Mouse (Mus musculus) activated CD4-positive, CD25-positive, alpha-beta regulatory T cell, adult 4 months (primary cell): ENCODE measurements around the gene Atp5j. TPM values are rescaled to one million over a fixed set of nuclear protein-coding genes. Genes with fewer than 3 reads are reported as not detected.

Experiments
- ATAC-seq: one replicate; pipeline ENCODE4 v1.8.0; 2017
- polyA plus RNA-seq, 2 experiments: library from polyadenylated mRNA; unstranded; fragments of 100-300 nt; shearing (Covaris generic); gene quantifications; one replicate each; pipeline ENCODE4 v1.2.1; 2017

Gene Atp5j
- polyA plus RNA-seq, result 100 to 1,000 TPM; 545 to 584 TPM

- ATAC-seq, result peak; percentile 30
These were observed at the start of gene Atp5j for GRCm38 (mm10) chr16:84835441-84835822. Gene Atp5j (minus strand): TSS chr16:84835625.

DNA sequence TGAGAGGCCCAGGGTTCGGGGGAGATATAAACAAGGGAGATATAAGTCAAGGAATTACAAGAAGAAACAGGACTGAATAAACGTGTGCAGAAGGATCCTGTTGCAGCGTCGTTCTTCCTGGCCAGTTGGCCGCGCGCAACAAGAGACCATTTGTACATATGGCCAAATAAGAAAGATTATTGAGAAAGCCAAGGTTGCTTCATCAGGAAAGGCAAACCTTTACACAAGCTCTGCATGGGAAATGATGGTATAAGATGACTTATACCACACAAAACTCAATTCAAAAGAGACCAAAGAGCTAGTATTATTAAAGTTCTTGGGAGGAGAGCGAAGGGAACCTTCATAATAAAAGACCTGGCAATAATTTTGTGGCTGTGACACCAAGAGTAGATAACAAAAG, 49.1 kb upstream of the Atp5j start:
- ATAC-seq, result no peak

DNA sequence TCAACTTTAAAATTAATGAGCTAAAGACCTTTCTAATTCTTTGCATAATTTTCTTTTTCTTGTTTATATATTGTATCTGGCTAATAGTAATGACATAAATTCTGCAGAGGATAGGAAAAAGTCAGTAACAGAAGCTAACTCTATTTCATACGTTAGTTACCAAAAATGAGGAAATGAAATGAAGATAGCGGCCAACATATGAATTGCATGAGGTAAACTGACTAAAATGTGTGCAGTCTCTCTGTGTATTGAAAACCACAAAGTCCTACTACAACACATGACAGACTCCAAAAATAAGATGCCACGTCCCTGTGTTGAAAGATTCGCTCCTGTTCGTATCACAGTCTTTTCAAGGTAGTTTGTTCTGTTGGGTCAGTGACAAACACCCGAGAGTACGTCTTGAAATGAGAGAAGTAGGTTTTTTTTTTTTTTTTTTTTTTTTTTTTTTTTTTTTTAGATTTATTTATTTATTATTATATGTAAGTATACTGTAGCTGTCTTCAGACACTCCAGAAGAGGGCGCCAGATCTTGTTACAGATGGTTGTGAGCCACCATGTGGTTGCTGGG, 46.4 kb upstream of the Atp5j start:
- ATAC-seq, result no peak

DNA sequence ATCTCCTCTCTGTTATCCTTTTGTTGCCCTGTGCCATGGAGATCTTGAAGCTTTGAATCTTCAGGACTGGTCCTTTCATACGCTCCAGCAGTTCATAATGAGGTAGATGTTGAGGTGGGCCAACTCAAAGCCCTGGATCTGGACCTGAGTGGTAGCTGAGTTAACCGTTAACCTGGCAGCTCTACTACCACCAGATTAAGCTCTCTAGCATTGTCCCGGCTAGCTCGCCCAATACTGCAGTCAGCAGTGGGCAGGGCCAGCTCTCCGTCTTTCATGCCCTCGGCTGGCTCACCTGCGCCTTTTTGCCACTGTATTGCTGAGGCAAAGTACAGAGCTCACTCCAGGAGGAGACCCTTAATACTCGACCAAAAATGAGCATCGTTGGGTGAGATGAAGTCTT, 45.7 kb upstream of the Atp5j start:
- ATAC-seq, result no peak

GRCm38 (mm10) chr16:84879146-84879545, 43.7 kb upstream of the Atp5j start:
- ATAC-seq, result peak; percentile 83

- ATAC-seq, result no peak
These were observed 40.7 kb upstream of the Atp5j start for GRCm38 (mm10) chr16:84876082-84876481.

- ATAC-seq, result no peak
These were observed 40.3 kb upstream of the Atp5j start for GRCm38 (mm10) chr16:84875718-84876035.

DNA sequence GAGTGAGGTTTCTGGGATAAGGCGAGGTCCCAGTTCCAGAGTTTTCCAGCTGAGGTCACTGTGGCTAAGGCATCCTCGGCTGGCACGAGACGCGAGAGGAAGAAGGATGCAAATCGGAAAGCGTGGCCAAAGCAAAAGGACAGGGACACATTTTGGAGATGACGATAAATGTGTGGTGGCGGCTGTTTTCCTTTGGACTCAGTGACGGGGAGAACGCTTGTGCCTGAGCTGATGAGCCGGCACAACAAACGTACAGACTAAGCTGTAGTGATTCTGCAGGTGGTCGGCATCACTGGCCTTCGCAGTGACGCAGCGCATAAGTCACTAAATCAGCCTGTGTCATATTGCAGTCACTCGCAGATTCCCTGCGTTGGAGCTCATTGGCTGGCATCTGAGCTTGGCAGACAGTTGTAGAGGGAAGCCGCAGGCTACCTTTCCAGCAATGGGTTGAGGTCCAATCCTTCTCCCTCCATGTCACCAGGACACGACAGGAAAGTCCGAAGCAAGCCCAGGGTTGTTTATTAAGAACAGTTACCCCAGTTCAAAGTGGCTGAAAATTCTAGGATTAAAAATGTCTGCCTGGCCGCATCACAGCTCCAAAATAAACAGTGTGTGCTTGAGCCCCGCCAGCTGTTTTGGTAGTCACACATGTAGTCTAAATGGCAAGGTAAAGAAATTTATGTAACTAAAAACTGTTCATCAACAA, 39.7 kb upstream of the Atp5j start:
- no peak for ATAC-seq

DNA sequence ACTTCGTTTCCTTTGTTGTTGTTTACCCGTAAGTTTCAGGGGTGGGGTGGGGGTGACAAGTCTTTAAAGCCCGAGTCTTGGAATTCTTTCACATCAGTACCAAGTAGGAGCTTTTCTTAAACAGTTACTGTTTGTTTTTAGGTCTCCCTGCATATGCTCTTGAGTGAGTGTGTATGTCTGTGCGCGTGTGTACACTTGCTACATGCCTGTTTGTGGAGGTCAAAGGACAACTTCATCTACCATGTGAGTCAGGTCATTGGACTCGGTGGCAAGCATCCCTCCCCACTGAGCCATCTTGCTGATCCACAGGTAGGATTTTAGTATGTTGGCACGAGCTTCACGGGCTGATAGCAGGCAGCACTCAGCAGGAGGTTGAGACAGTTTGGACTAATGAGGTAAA, 38.4 kb upstream of the Atp5j start:
- no peak for ATAC-seq

DNA sequence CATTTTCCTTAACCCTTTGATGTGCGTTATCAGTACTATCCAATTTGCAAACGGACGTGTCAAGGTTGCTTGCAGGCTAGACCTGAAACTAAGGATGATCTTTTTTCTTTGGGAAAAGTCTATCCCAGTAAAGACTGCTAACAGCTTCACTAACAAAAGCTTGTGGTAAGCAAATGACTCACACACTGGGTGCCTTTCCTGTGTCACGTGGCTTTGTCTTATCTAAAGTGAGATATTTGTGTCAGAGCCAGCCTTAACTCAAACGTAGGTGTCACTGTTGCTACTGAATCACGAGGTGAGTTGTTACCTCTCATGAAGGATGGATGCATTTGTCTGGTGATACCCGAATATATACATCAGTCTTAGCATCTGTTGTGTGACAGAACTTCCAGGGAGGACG, 29.2 kb upstream of the Atp5j start:
- no peak for ATAC-seq

DNA sequence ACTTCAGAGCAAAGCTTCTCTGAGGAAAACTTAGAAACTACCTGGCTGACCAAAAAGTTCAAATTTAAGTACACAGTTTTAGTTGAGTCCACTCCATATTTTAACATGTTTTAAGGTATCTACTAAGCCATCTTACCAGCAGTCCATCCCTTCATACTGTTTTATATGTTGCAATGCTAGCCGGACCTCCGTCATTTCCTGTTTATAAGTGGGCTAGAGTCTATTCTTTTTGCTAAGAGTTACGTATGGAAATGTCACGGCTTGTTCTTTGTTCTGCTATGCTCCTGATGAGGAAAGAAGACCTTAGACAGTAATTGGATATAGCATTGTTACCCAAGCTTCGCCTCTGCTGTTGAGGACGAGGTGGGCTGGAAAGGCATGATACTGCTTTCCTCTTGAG, 18.1 kb upstream of the Atp5j start:
- no peak for ATAC-seq

- ATAC-seq, result no peak
These were observed 3.2 kb upstream of the Atp5j start for GRCm38 (mm10) chr16:84838576-84838975.

DNA sequence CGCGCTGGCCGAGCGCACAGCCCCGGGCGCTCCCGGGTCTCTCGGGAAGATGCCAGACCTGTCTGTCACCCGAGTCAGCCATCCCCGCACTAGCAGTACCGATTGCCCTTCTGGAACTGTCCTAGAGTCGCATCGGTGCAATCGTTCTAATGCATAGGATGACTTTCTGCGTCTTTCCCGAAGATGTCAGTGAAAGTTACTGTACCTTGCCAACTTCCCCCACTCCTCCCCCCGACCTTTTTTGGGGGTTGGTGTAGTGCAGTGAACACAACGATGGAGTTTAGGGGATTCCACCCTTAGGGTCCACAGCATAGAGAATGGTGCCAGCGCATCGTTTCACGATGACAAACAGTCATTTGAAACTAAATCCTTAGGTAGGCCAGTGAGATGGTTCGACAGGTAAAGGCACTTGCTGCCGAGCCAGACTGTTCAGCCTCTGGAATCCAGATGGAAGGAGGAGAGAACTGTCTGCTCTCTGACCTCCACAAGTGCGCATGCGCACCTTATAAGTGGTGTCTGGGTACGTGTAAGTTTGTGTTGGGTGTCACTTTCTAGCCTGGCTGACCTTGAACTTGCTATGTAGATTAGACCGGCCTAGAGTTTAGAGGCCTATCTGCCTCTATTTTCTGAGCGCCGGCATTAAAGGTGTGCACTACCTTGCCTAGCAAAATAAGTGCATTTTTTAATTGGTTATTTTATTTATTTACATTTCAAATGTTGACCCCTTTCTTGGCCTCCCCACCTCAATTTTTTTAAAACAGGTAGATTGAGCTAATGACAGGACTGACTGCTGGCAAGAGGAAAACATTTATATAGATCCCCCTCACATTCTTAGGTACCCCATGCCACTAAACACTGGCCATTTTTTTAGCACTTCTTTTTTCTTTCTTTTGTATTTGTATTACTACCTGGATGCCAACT, 658 bp upstream of the Atp5j start:
- ATAC-seq, result no peak

- peak; percentile 92 for ATAC-seq
These were observed 532 bp downstream of the Atp5j start, which contains the start of gene Gabpa for GRCm38 (mm10) chr16:84834745-84835440. Gene Gabpa (plus strand): TSS chr16:84834925.

- ATAC-seq, result peak; percentile 0
These were observed 1.1 kb downstream of the Atp5j start for GRCm38 (mm10) chr16:84834344-84834743.

GRCm38 (mm10) chr16:84832736-84833135, 2.7 kb downstream of the Atp5j start:
- ATAC-seq, result no peak

- ATAC-seq, result no peak
These were observed 3.7 kb downstream of the Atp5j start for GRCm38 (mm10) chr16:84831696-84832095.

GRCm38 (mm10) chr16:84825009-84825408, 10.4 kb downstream of the Atp5j start:
- ATAC-seq, result peak; percentile 55

- peak; percentile 84 for ATAC-seq
These were observed 18.0 kb downstream of the Atp5j start for GRCm38 (mm10) chr16:84817423-84817822.

DNA sequence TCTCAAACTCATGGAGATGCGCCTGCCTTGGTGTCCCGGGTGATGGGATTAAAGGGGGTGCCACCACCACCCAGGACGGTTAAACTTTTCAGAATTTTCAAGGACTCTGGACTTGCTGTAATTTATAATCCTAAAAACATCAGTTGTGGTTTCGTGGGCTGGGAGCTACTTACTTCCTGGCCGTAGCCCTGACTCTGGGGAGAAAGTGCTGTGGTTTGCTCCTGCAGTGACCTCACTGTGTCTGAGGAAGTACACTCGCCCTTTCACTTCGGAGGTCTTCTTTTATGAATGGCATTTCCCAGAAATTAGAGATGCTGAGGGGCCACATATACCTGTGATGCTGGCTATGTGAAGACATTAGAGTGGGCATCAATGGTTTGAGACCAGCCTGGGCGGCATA, 20.9 kb downstream of the Atp5j start:
- no peak for ATAC-seq

GRCm38 (mm10) chr16:84813852-84814251, 21.6 kb downstream of the Atp5j start:
- ATAC-seq, result no peak

DNA sequence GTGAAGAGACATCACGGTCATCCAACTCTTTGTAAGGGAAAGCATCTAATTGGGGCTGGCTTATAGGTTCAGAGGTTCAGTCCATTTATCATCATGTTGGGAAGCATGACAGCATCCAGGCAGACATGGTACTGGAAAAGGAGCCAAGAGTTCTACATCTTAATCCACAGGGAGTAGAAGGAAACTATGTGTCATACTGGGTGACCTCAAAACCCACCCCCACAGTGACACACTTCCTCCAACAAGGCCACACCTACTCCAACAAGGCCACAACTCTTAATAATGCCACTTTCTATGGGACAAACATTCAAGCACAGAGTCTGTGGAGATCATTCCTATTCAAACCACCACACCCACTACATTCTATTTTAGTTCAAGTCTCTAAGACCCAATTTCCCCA, 25.2 kb downstream of the Atp5j start:
- no peak for ATAC-seq

DNA sequence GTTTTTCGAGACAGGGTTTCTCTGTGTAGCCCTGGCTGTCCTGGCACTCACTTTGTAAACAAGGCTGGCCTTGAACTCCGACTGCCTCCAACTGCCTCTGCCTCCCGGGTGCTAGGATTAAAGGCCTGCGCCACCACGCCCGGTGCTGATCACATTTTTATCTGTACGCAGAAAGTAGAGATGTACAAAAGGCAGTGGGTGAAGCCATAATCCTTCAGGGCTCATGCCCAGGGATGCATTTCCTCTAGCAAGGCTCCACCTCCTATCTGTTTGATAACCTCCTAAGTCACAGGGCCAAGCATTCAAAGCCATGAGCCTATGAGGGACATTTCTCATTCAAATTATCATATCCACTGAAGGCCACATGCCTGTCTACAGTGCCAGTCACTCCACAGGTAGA, 27.6 kb downstream of the Atp5j start:
- ATAC-seq, result no peak
